ENCODE assay signal across 13 mouse cellular contexts in the genomic region with DNA sequence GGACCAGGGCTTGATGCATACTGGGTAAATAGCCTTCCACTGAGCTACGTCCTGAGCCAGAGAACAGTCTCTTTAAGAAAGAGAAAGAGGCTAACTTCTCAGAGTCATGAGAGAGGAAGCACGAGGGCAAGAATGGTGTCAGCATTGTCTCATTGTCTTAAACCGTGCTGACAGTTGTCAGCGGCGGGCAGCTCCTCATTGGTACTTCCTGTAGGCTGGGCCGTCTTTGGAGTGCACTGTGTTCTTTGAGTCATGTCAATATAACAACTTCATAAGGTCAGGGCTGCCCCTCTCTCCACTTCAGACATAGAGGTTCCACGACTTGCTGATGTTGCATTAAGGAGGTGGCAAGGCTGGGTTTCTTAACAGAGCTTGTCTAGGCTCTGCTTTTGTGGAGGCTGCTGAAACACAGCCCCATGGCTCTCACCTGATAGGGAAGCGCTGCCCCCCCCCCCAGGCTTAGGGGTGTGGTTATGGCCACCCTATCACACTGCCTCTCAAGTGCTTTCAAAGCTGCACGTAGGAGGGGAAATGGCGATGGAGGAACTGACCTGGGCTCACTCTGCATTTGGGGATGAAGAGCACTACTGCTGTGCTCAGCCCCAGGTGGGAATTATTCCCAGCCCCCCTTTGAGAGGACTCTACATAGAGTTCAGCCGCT. TPM values are rescaled to one million over a fixed set of nuclear protein-coding genes. Genes with fewer than 3 reads are reported as not detected.
A peak's percentile ranks its signal among the peaks of the same experiment; 100 is the strongest.
DNase-seq lines count a peak whose midpoint lies in the region; ATAC-seq and TF ChIP-seq lines count a peak whose summit lies in the region.
"Had no signal": no experiment of that assay in that cellular context is flagged by ENCODE, and none has a peak within 500 bp of the region (broad histone marks: within the 10 kb centered on the region; RNA-seq: fewer than 3 reads in every experiment).

No protein-coding gene starts in this region.

- 42% methylated on average over 11 of the region's 11 CpGs for WGBS in lung, embryonic 16.5 days
- WGBS in thymus, adult 2 months = 44% methylated on average over 11 of the region's 11 CpGs
- 78% methylated on average over 11 of the region's 11 CpGs for WGBS in kidney, adult 2 months

- no peak for TF ChIP-seq CTCF in thymus, adult 2 months (IDR thresholded peaks at IDR 0.05; ENCODE audit: borderline replicate concordance, control insufficient read depth, extremely low read depth, insufficient read depth, low read length, poor library complexity)
- no peak for TF ChIP-seq CTCF in kidney, adult 2 months (conservative IDR thresholded peaks at IDR 0.05; ENCODE audit: insufficient read depth, insufficient read length, low read depth, low read length)

- DNase-seq in lung, postnatal 25 days (ENCODE audit: low spot score) = no peak
- peak; percentile 14 for DNase-seq in thymus, adult 2 months
- DNase-seq in thymus, adult 18-20 months = no peak
- DNase-seq in induced T-regulatory cell, adult 2 months (ENCODE audit: low read depth) = peak; percentile 50
- DNase-seq in kidney, adult 2 months = no peak

- no peak overlapping the region for H3K4me3 ChIP-seq in lung, embryonic 16.5 days (ENCODE audit: low read length)
- H3K4me3 ChIP-seq in thymus, adult 2 months (ENCODE audit: control insufficient read depth, insufficient read depth, low read length) = no peak overlapping the region
- no peak overlapping the region for H3K4me3 ChIP-seq in kidney, adult 2 months (ENCODE audit: insufficient read depth, low read depth, low read length)
- H3K4me3 ChIP-seq: forebrain, embryonic 10.5 days; gastrocnemius, adult 2 months had no signal

- H3K9me3 ChIP-seq in lung, embryonic 16.5 days (ENCODE audit: control insufficient read depth, low read length) = no peaks in the 10 kb centered on the region
- H3K9me3 ChIP-seq: forebrain, embryonic 10.5 days had no signal

- no peaks in the 10 kb centered on the region for H3K36me3 ChIP-seq in lung, embryonic 16.5 days (ENCODE audit: control insufficient read depth, insufficient read depth, low read length)
- H3K36me3 ChIP-seq in thymus, adult 2 months (ENCODE audit: control insufficient read depth, insufficient read depth, low read length) = no peaks in the 10 kb centered on the region
- no peaks in the 10 kb centered on the region for H3K36me3 ChIP-seq in kidney, adult 2 months (ENCODE audit: control insufficient read depth, insufficient read depth, low read length)
- H3K36me3 ChIP-seq: forebrain, embryonic 10.5 days had no signal

- H3K27me3 ChIP-seq in lung, embryonic 16.5 days (ENCODE audit: control insufficient read depth, insufficient read depth, low read depth, low read length) = no peaks in the 10 kb centered on the region
- H3K27me3 ChIP-seq in thymus, adult 2 months (ENCODE audit: control insufficient read depth, insufficient read depth, low read length) = no peaks in the 10 kb centered on the region
- no peaks in the 10 kb centered on the region for H3K27me3 ChIP-seq in kidney, adult 2 months (replicated peaks; ENCODE audit: control insufficient read depth, insufficient read depth, low read length)

- H3K27ac ChIP-seq in lung, embryonic 16.5 days (ENCODE audit: low read length) = no peak overlapping the region
- peak overlapping the region; percentile 48 for H3K27ac ChIP-seq in thymus, adult 2 months (ENCODE audit: control insufficient read depth, insufficient read depth, low read length)
- H3K27ac ChIP-seq in kidney, adult 2 months (ENCODE audit: insufficient read depth, low read depth, low read length) = no peak overlapping the region
- H3K27ac ChIP-seq: forebrain, embryonic 10.5 days; gastrocnemius, adult 2 months had no signal

- ATAC-seq in lung, embryonic 16.5 days (ENCODE audit: low read depth) = 0 out of 2 replicates have a peak, but pooled peaks have one; percentile 23
- ATAC-seq in CD4-positive, CD25-positive, alpha-beta regulatory T cell, adult 4 months = peak; percentile 69
- no peak for ATAC-seq in monocyte, adult 5-6 weeks (replicated peaks; ENCODE audit: insufficient number of reproducible peaks, low FRiP score, low TSS enrichment, poor library complexity, severe bottlenecking)

- no peak overlapping the region for H3K4me2 ChIP-seq in lung, embryonic 16.5 days (ENCODE audit: low read depth, low read length)
- H3K4me2 ChIP-seq: heart, embryonic 11.5 days; lung, embryonic 14.5 days had no signal

- H3K4me1 ChIP-seq in lung, embryonic 16.5 days (replicated peaks; ENCODE audit: control insufficient read depth, insufficient read depth, low read length) = no peaks in the 10 kb centered on the region
- peaks cover 12% of the 10 kb centered on the region for H3K4me1 ChIP-seq in thymus, adult 2 months (replicated peaks; ENCODE audit: control insufficient read depth, insufficient read depth, low read length)
- no peaks in the 10 kb centered on the region for H3K4me1 ChIP-seq in kidney, adult 2 months (ENCODE audit: control insufficient read depth, insufficient read depth, low read length)

- TF ChIP-seq POLR2A in thymus, adult 2 months (IDR thresholded peaks at IDR 0.05; ENCODE audit: control insufficient read depth, extremely low read depth, insufficient read depth, low read length, poor library complexity) = no peak
- TF ChIP-seq POLR2A in kidney, adult 2 months (IDR thresholded peaks at IDR 0.05; ENCODE audit: low read depth, low read length) = no peak

- no peak overlapping the region for H3K9ac ChIP-seq in lung, embryonic 16.5 days (ENCODE audit: low read length)
- H3K9ac ChIP-seq: lung, embryonic 14.5 days had no signal

RNA-seq across cellular contexts. Expression of a gene that starts 6.8 kb away (rescaled TPM):
- 1.7 and 1.9 TPM in 2 replicates for polyA plus RNA-seq in lung, embryonic 16.5 days (2015; fragmentation: Nextera tagmentation; extraction: Ambion mirVana)
- 16.6 and 20.4 TPM in 2 replicates for polyA plus RNA-seq in thymus, adult 2 months (2012; rRNA removed)
- under 1 TPM; 0.63 to 0.90 TPM for polyA plus RNA-seq in CD4-positive, CD25-positive, alpha-beta regulatory T cell, adult 4 months (2017; shearing (Covaris generic))
- 24.4 and 33.1 TPM in 2 replicates for polyA plus RNA-seq in kidney, adult 2 months (2012; rRNA removed)
- 0.32 TPM in 1 of 3 replicates, not detected in the others for total RNA-seq in monocyte, adult 5-6 weeks (2017)
- total RNA-seq: neutrophil, adult 5-6 weeks had no signal

RNA-seq across cellular contexts. Expression of a gene that starts 24.5 kb away (rescaled TPM):
- 0.55 and 0.67 TPM in 2 replicates for polyA plus RNA-seq in lung, embryonic 16.5 days (2015; fragmentation: Nextera tagmentation; extraction: Ambion mirVana)
- polyA plus RNA-seq in thymus, adult 2 months (2012; rRNA removed) = 105 and 108 TPM in 2 replicates
- 10 to 100 TPM; 17.9 to 26.3 TPM for polyA plus RNA-seq in CD4-positive, CD25-positive, alpha-beta regulatory T cell, adult 4 months (2017; shearing (Covaris generic))
- 0.83 and 2.2 TPM in 2 replicates for polyA plus RNA-seq in kidney, adult 2 months (2012; rRNA removed)
- total RNA-seq in monocyte, adult 5-6 weeks (2017) = 66.2 to 140 TPM (median 84.0 TPM) in 3 replicates

Comparison
In these comparisons a context has a peak if more than half of its experiments do, and no peak if none do; other contexts are left out.
1. DNase-seq: peak in thymus, adult 2 months (single experiment) and induced T-regulatory cell, adult 2 months (single experiment); none in lung, postnatal 25 days (single experiment), thymus, adult 18-20 months (0 of 2) and kidney, adult 2 months (single experiment).